Mouse (Mus musculus) heart, postnatal 14 days (tissue): ENCODE data around the gene Pate3. TPM values are rescaled to one million over a fixed set of nuclear protein-coding genes. Genes with fewer than 3 reads are reported as not detected.
"Not testable (repeated sequence)": the region's sequence is repeated elsewhere in the genome, so short reads cannot be mapped to it uniquely, and the experiment has no call there.

ENCODE experiments used
- DNase-seq, 2 experiments: peaks; one replicate each; pipeline ENCODE4 v3.0.0; 2021 to 2022
- intact Hi-C: fragments of 180-260 bp; cut with DNase I; formaldehyde crosslinking; loops from one replicate; pipeline ENCODE4 v1.15.1; 2025
- long read RNA-seq, 2 experiments: library from polyadenylated mRNA; stranded (forward); transcript quantifications; one replicate each; pipeline ENCODE4 v2.0.0; 2021
- total RNA-seq, 2 experiments: library from RNA; stranded (reverse); gene quantifications; 2 replicates each; pipeline ENCODE4 v1.2.3; 2021

Pate3 gene
- not detected for total RNA-seq
- long read RNA-seq, experiment 1, result 0 reads
- long read RNA-seq, experiment 2, result 0 reads

GRCm38 (mm10) chr9:35648102-35648501 lies at the start of gene Pate3:
Pate3 (minus strand) TSS chr9:35648202.
- intact Hi-C loops, result no loop called here
- no peak for DNase-seq

GRCm38 (mm10) chr9:35691924-35692323 lies 43.9 kb upstream of the Pate3 start:
- intact Hi-C loops, result no loop called here
- DNase-seq, result no peak

- intact Hi-C loops, result no loop called here
- no peak for DNase-seq
Observed at GRCm38 (mm10) chr9:35687013-35687412, 39.0 kb upstream of the Pate3 start, which contains the start of gene Pate1. Pate1 (minus strand) TSS chr9:35687390.

- no peak for DNase-seq
- intact Hi-C loops, result no loop called here
Observed at GRCm38 (mm10) chr9:35673557-35673956, 25.6 kb upstream of the Pate3 start.

- no peak for DNase-seq
- intact Hi-C loops, result no loop called here
Observed at GRCm38 (mm10) chr9:35632981-35633380, 15.0 kb downstream of the Pate3 start.

GRCm38 (mm10) chr9:35616784-35617183 lies 31.2 kb downstream of the Pate3 start:
- DNase-seq, intact Hi-C loops: not testable (repeated sequence)

GRCm38 (mm10) chr9:35614005-35614404 lies 34.0 kb downstream of the Pate3 start:
- intact Hi-C loops, result no loop called here
- DNase-seq, result no peak

- no peak for DNase-seq
- intact Hi-C loops, result no loop called here
Observed at GRCm38 (mm10) chr9:35611841-35612240, 36.2 kb downstream of the Pate3 start, which contains the start of gene Pate4. Pate4 (minus strand) TSS chr9:35611941.

GRCm38 (mm10) chr9:35607647-35608405 lies 40.2 kb downstream of the Pate3 start:
- no peak for DNase-seq
- intact Hi-C loops, result no loop called here

Other genes starting within 250 kb of the Pate3 start
- gene Cdon, start 227.1 kb downstream of the Pate3 start, total RNA-seq, result 10 to 100 TPM; 16.9 to 18.6 TPM
- gene Gm1113, start 129.9 kb downstream of the Pate3 start, total RNA-seq, result not detected
- gene Ddx25, start 89.7 kb downstream of the Pate3 start, total RNA-seq, result not detected
- gene Pus3, start 89.6 kb downstream of the Pate3 start, total RNA-seq, result 1 to 10 TPM; 7.1 to 7.9 TPM
- gene Pate2, start 77.9 kb downstream of the Pate3 start, total RNA-seq, result not detected
- gene Hyls1, start 77.8 kb downstream of the Pate3 start, total RNA-seq, result 1 to 10 TPM; 2.8 to 3.0 TPM
- gene Pate4, start 36.3 kb downstream of the Pate3 start, total RNA-seq, result not detected
- not detected for gene Pate1, start 39.2 kb upstream of the Pate3 start, total RNA-seq
- not detected for gene Gm17677, start 92.8 kb upstream of the Pate3 start, total RNA-seq
- gene Gm17727, start 129.9 kb upstream of the Pate3 start, total RNA-seq, result not detected
- not detected for gene Gm27235, start 141.9 kb upstream of the Pate3 start, total RNA-seq
- not detected for gene D730048I06Rik, start 141.9 kb upstream of the Pate3 start, total RNA-seq
- gene 9230110F15Rik, start 195.9 kb upstream of the Pate3 start, total RNA-seq, result not detected